Mouse (Mus musculus): Measurements from ENCODE around the gene Wipf3. TPM values are rescaled to one million over a fixed set of nuclear protein-coding genes. Genes with fewer than 3 reads are reported as not detected.

Gene Wipf3
- polyA plus RNA-seq, 1 experiment from 2014 or later, result 1.7 TPM

DNA sequence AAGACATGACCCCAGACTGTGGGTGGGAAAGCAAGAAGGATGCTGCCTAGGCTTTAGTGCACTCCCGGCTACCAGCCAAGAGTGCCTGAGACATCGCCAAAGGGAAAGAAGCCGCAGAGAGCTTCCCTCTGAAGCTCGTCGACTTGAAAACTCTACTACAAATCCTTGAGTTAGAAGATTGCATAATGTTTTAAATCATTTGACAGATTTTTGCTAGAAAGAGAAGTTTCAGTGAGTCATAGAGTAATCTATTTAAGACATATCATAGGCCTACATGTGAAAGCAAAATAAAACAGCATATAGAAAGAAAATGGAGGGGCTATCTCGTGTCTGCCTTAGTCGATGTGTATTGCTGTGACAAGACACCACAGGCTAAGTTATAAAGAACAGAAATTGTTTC is 16.5 kb upstream of the Wipf3 start:
- DNase-seq (ENCODE audit: low spot score) (no peak), ATAC-seq (ENCODE audit: low read depth) (no peak)
- WGBS, result 84% methylated on average over 7 of the region's 7 CpGs
- no peak overlapping the region for H3K27ac ChIP-seq (replicated peaks; ENCODE audit: low read depth, low read length)
- no peaks in the 10 kb centered on the region for H3K4me1 ChIP-seq (ENCODE audit: control insufficient read depth, insufficient read depth, low read length)
- no peak overlapping the region for H3K4me2 ChIP-seq (ENCODE audit: low read depth, low read length)
- no peak overlapping the region for H3K9ac ChIP-seq (ENCODE audit: low read depth, low read length)
- H3K4me3 ChIP-seq (ENCODE audit: low read depth, low read length), result no peak overlapping the region
- H3K36me3 ChIP-seq (ENCODE audit: control insufficient read depth, insufficient read depth, low read length), result no peaks in the 10 kb centered on the region
- no peaks in the 10 kb centered on the region for H3K9me3 ChIP-seq (ENCODE audit: control insufficient read depth, low read length)
- H3K27me3 ChIP-seq (replicated peaks; ENCODE audit: control insufficient read depth, insufficient read depth, low read length), result no peaks in the 10 kb centered on the region

- WGBS, result 86% methylated on average over 8 of the region's 8 CpGs
- H3K27me3 ChIP-seq (replicated peaks; ENCODE audit: control insufficient read depth, insufficient read depth, low read length), result peaks cover 23% of the 10 kb centered on the region
- no peak overlapping the region for H3K4me2 ChIP-seq (ENCODE audit: low read depth, low read length)
These were observed 4.2 kb upstream of the Wipf3 start for GRCm38 (mm10) chr6:54425230-54425629.

DNA sequence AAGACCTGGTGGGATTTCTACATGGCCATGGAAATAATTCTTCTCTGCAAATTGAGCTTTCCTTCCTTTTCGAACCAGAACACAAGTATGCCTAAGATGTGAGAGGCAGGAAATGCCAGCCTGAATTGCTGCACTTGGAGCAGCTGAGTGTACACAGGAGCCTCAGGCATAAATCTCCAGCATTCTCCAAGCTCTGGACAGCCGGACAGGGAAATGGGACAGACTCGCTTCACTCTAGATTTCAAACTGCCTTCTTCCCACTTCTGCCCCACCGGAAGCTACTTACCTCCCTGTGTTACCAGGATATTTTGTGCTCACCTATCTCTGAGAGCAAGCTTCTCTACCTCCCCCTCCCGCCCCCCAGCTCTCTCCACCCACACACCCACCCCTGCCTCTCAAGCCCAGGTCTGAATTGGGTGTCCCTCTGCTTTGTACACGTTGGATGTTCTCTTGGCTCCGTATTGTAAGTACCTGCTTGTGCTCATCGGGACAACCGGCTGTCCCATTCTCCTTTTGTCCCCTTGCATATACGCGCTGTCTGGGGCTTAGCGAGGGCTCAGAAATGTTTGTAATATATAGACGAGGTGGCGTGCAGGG is 455 bp upstream of the Wipf3 start:
- Histone ChIP-seq H3K4me2 (ENCODE audit: low read depth, low read length) (peak overlapping the region; percentile 98), H3K36me3 (ENCODE audit: control insufficient read depth, insufficient read depth, low read length) (no peaks in the 10 kb centered on the region), H3K9ac (ENCODE audit: low read depth, low read length) (peak overlapping the region; percentile 65), H3K27me3 (replicated peaks; ENCODE audit: control insufficient read depth, insufficient read depth, low read length) (peaks cover 32% of the 10 kb centered on the region), H3K9me3 (ENCODE audit: control insufficient read depth, low read length) (no peaks in the 10 kb centered on the region), H3K4me1 (ENCODE audit: control insufficient read depth, insufficient read depth, low read length) (peaks cover 3% of the 10 kb centered on the region; the same call in 1 of the 2 replicates), H3K27ac (replicated peaks; ENCODE audit: low read depth, low read length) (no peak overlapping the region), H3K4me3 (ENCODE audit: low read depth, low read length) (peak overlapping the region; percentile 56)
- ATAC-seq (ENCODE audit: low read depth) (no peak; the same call in 1 of the 2 replicates), DNase-seq (ENCODE audit: low spot score) (no peak)
- WGBS, result 5% methylated on average over 14 of the region's 14 CpGs

More at GRCm38 (mm10) chr6:54425230-54425629, 4.2 kb upstream of the Wipf3 start:
- no peaks in the 10 kb centered on the region for H3K36me3 ChIP-seq (ENCODE audit: control insufficient read depth, insufficient read depth, low read length)
- no peak overlapping the region for H3K27ac ChIP-seq (replicated peaks; ENCODE audit: low read depth, low read length)
- H3K4me1 ChIP-seq (ENCODE audit: control insufficient read depth, insufficient read depth, low read length), result peaks cover 3% of the 10 kb centered on the region; the same call in 1 of the 2 replicates
- H3K4me3 ChIP-seq (ENCODE audit: low read depth, low read length), result no peak overlapping the region
- H3K9me3 ChIP-seq (ENCODE audit: control insufficient read depth, low read length), result peaks cover under 1% of the 10 kb centered on the region; the same call in 1 of the 2 replicates
- ATAC-seq (ENCODE audit: low read depth) (no peak), DNase-seq (ENCODE audit: low spot score) (no peak)
- H3K9ac ChIP-seq (ENCODE audit: low read depth, low read length), result no peak overlapping the region

GRCm38 (mm10) chr6:54430221-54430620 is 818 bp downstream of the Wipf3 start:
- Histone ChIP-seq H3K4me3 (ENCODE audit: low read depth, low read length) (peak overlapping the region; percentile 56), H3K36me3 (ENCODE audit: control insufficient read depth, insufficient read depth, low read length) (no peaks in the 10 kb centered on the region), H3K27me3 (replicated peaks; ENCODE audit: control insufficient read depth, insufficient read depth, low read length) (peaks cover 32% of the 10 kb centered on the region), H3K27ac (replicated peaks; ENCODE audit: low read depth, low read length) (no peak overlapping the region), H3K9ac (ENCODE audit: low read depth, low read length) (peak overlapping the region; percentile 65; the same call in 1 of the 2 replicates), H3K4me1 (ENCODE audit: control insufficient read depth, insufficient read depth, low read length) (peaks cover 3% of the 10 kb centered on the region; the same call in 1 of the 2 replicates), H3K4me2 (ENCODE audit: low read depth, low read length) (peak overlapping the region; percentile 98), H3K9me3 (ENCODE audit: control insufficient read depth, low read length) (no peaks in the 10 kb centered on the region)
- 32% methylated on average over 7 of the region's 7 CpGs for WGBS
- ATAC-seq (ENCODE audit: low read depth) (no peak), DNase-seq (ENCODE audit: low spot score) (no peak)

GRCm38 (mm10) chr6:54431761-54432160 is 2.4 kb downstream of the Wipf3 start:
- WGBS, result 68% methylated on average over 10 of the region's 10 CpGs
- Histone ChIP-seq H3K27ac (replicated peaks; ENCODE audit: low read depth, low read length) (no peak overlapping the region), H3K9me3 (ENCODE audit: control insufficient read depth, low read length) (no peaks in the 10 kb centered on the region), H3K4me2 (ENCODE audit: low read depth, low read length) (no peak overlapping the region), H3K27me3 (replicated peaks; ENCODE audit: control insufficient read depth, insufficient read depth, low read length) (peaks cover 32% of the 10 kb centered on the region), H3K4me3 (ENCODE audit: low read depth, low read length) (no peak overlapping the region), H3K4me1 (ENCODE audit: control insufficient read depth, insufficient read depth, low read length) (peaks cover 14% of the 10 kb centered on the region), H3K9ac (ENCODE audit: low read depth, low read length) (no peak overlapping the region), H3K36me3 (ENCODE audit: control insufficient read depth, insufficient read depth, low read length) (no peaks in the 10 kb centered on the region)
- ATAC-seq (ENCODE audit: low read depth), result no peak
- DNase-seq (ENCODE audit: low spot score), result no peak

GRCm38 (mm10) chr6:54432191-54432590 is 2.8 kb downstream of the Wipf3 start:
- DNase-seq (ENCODE audit: low spot score) (no peak), ATAC-seq (ENCODE audit: low read depth) (no peak)
- Histone ChIP-seq H3K9me3 (ENCODE audit: control insufficient read depth, low read length) (no peaks in the 10 kb centered on the region), H3K27me3 (replicated peaks; ENCODE audit: control insufficient read depth, insufficient read depth, low read length) (peaks cover 32% of the 10 kb centered on the region), H3K4me2 (ENCODE audit: low read depth, low read length) (no peak overlapping the region), H3K4me1 (ENCODE audit: control insufficient read depth, insufficient read depth, low read length) (peaks cover 14% of the 10 kb centered on the region), H3K27ac (replicated peaks; ENCODE audit: low read depth, low read length) (no peak overlapping the region), H3K9ac (ENCODE audit: low read depth, low read length) (no peak overlapping the region), H3K4me3 (ENCODE audit: low read depth, low read length) (no peak overlapping the region), H3K36me3 (ENCODE audit: control insufficient read depth, insufficient read depth, low read length) (no peaks in the 10 kb centered on the region)
- WGBS, result 80% methylated on average over 9 of the region's 9 CpGs

DNA sequence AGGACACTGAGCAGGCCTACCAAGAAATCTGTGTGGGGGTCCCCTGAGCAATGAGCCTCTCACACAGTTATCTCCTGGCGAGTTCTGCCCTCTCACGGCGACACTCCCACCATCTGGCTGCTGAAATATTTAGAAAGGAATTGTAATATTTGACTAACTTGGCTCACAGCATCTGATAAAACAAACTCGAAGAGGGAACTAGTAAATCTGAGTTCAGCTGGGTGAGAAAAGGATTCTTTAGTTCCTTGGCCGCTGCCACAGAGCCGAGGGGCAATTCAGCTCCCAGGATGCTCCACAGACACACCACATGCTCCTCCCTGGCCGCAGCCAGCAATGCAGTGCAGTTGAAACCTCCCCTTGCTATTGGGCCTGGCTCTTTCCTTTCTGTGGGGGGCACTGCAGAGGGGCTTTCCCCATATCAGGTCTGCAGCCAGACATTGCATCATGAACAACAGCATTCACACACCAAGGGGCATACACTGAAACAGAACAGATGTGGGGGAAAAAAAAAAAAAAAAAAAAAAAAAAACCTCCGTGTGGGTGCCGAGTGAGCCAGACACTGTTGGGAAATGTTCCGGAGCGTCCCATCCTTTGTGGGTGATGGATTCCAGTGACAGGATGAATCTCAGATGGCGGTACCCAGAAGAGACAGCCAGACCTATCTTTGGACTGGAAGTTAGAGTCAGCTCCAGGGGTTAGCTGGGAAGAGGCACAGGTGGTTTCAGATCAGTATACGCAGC is 3.6 kb downstream of the Wipf3 start:
- ATAC-seq (ENCODE audit: low read depth) (no peak), DNase-seq (ENCODE audit: low spot score) (no peak)
- no peaks in the 10 kb centered on the region for H3K9me3 ChIP-seq (ENCODE audit: control insufficient read depth, low read length)
- H3K27me3 ChIP-seq (replicated peaks; ENCODE audit: control insufficient read depth, insufficient read depth, low read length), result peaks cover 31% of the 10 kb centered on the region
- WGBS, result 51% methylated on average over 13 of the region's 13 CpGs
- H3K4me2 ChIP-seq (ENCODE audit: low read depth, low read length), result no peak overlapping the region
- H3K4me1 ChIP-seq (ENCODE audit: control insufficient read depth, insufficient read depth, low read length), result peaks cover 14% of the 10 kb centered on the region
- H3K27ac ChIP-seq (replicated peaks; ENCODE audit: low read depth, low read length), result no peak overlapping the region
- H3K36me3 ChIP-seq (ENCODE audit: control insufficient read depth, insufficient read depth, low read length), result no peaks in the 10 kb centered on the region
- no peak overlapping the region for H3K4me3 ChIP-seq (ENCODE audit: low read depth, low read length)
- H3K9ac ChIP-seq (ENCODE audit: low read depth, low read length), result no peak overlapping the region

DNA sequence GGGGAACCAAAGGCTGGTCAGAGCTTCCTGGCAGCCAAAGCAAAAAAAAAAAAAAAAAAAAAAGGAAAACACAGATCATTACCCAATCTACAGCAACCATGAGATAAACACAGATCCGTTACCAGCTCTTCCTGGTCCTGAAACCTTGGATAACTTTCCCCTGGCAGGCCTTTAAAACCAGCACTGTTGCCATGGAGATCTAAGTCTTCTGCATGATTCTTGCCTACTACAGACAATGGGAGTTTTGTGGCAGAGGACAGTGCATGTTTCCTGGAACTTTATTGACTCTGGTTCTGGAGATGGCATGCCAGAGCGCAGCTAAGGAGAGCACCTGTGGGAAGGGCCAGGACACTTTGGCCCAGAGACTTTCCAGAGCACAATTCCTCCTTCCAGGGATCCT is 4.8 kb downstream of the Wipf3 start:
- Histone ChIP-seq H3K4me3 (ENCODE audit: low read depth, low read length) (no peak overlapping the region), H3K9me3 (ENCODE audit: control insufficient read depth, low read length) (no peaks in the 10 kb centered on the region), H3K4me2 (ENCODE audit: low read depth, low read length) (no peak overlapping the region), H3K9ac (ENCODE audit: low read depth, low read length) (no peak overlapping the region), H3K36me3 (ENCODE audit: control insufficient read depth, insufficient read depth, low read length) (no peaks in the 10 kb centered on the region), H3K4me1 (ENCODE audit: control insufficient read depth, insufficient read depth, low read length) (peaks cover 14% of the 10 kb centered on the region), H3K27me3 (replicated peaks; ENCODE audit: control insufficient read depth, insufficient read depth, low read length) (peaks cover 19% of the 10 kb centered on the region), H3K27ac (replicated peaks; ENCODE audit: low read depth, low read length) (no peak overlapping the region)
- ATAC-seq (ENCODE audit: low read depth) (no peak), DNase-seq (ENCODE audit: low spot score) (no peak)
- 53% methylated on average over 2 of the region's 2 CpGs for WGBS
